Mouse (Mus musculus) heart, postnatal 25 days (tissue): ENCODE measurements at regions not wholly inside any gene's neighbourhood (a gene's known extent, or its start where the extent isn't known, plus 50 kb on each side); places are given as distances from the start of the nearest gene placed in this dataset.

ENCODE experiments used
- DNase-seq: peaks from one replicate; pipeline ENCODE4 v3.0.0; 2022; ENCODE audit warnings: low spot score
- intact Hi-C: fragments of 180-260 bp; cut with DNase I; formaldehyde crosslinking; loops from one replicate; pipeline ENCODE4 v1.15.1; 2025

DNA sequence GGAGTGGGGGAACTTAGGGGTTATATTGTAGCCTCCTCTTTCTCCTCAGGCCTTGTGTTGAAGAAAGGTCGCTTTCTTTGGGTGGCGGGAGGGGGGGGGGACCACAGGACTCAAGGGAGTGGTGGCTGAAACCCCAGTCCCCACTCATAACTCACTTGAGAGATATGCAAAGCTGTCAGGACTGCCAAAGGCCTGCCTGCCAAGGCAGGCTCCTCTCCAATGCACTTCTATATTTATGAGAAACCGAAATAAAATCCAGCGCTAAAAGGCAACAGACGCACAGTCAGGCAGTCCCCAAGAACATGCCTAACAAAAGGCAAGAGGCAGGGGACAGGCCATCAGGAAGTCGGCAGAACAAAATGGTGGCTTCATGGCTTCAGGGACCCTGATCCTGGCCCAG is 97.4 kb upstream of the Tnp1 start:
- intact Hi-C loops = loop anchor here (5.0 kb wide), 1 partner anchor 176 kb away; no protein-coding TSS in a partner anchor
- no peak for DNase-seq

DNA sequence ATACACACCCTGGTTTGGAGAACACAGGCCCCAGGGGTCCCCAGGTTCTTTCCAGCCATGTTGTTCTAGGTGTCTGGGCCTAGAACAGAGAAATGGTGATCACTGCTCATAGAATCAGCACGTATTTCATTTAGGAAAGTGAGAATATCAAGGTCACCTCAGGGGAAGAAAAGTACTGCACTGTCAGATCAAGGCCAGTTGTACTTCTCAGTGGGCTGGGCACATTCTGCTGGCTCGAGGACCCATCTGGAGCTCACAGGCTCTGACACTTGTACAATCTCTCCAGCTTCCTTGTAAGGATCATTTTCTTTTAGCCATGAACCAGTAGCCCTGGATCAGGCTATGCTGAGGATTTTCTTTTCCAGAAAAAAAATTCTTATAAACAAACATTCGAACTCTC is 97.0 kb upstream of the Tnp1 start:
- no peak for DNase-seq
- intact Hi-C loops = loop anchor here (5.0 kb wide), 1 partner anchor 175 kb away; no protein-coding TSS in a partner anchor

DNA sequence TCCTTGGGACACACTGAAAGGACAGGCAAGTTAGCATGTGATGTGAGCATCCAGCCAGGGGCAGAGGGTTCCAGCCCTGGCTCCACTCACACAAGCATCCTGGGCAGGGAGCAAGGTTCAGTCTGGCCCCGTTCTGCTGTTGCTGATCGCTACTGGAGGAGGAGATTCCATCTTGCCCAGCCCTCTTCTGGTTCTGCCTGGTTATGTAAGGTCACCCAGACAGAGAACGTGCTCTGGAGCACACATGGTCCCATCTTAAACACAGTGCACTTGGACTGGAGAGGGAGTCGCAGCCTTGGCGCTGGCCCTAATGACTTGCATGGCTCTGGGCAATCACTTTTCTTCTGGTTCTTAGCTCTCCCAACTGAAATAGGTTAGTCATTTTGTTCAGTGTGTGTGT is 96.2 kb upstream of the Tnp1 start:
- DNase-seq = no peak
- intact Hi-C loops = loop anchor here (5.0 kb wide), 1 partner anchor 175 kb away; no protein-coding TSS in a partner anchor

DNA sequence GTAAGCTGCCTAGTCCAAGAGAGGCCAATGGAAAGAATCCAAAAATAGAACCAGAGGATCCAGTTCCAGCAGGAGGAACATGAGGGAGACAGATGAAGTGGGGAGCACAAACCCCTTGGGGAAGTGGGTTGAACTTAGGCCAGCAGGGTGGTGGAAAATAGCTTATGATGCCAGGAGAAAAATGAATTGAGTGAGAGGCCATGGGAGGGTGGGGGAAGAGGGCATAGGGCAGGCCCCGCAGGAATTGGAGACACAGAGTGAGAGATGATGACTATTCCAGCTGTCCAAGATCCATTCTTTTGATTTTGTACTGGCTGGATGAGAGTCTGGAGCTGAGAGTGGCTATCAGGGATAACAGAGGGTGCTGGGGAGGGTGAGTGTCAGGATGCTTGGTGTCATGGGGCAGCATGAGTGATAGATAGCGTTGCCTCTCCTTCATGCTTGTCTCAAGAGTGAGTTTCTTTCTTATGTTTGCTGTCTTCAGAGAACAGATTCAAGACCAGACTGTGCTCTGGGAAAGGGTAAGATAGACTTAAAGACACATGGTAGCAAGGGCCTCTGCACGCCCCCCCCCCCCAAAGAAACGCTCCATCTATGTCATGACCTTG is 90.3 kb upstream of the Tnp1 start:
- intact Hi-C loops = loop anchor here (2.0 kb wide), 1 partner anchor 229 kb away; no protein-coding TSS in a partner anchor
- DNase-seq = no peak

DNA sequence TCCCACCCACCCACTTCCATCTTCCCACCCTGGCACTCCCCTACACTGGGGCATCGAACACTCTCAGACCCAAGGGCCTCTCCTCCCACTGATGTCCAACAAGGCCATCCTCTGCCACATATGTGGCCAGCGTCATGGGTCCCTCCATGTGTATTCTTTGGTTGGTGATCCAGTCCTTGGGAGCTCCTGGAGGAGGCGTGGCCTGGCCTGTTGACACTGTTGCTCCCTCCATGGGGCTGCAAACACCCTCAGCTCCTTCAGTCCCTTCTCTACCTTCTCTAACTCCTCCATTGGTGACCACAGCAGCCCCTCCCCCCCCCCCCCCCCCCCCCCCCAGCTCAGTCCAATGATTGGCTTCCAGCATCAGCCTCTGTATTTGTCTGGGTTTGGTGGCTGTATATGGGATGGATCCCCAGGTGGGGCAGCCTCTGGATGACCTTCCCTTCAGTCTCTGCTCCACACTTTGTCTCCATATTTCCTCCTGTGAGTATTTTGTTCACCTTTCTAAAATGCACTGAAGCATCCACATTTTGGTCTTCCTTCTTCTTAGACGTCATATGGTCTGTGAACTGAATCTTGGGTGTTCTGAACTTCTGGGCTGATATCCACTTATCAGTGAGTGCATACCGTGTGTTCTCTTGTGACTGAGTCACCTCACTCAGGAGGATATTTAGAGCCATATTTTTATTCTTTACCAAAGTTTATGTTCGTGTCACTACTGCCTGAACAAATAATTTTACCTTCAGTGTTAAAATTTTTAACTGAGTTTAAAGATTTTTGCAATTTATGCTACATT is 82.1 kb upstream of the Tnp1 start:
- DNase-seq = no peak
- intact Hi-C loops = no loop called here

DNA sequence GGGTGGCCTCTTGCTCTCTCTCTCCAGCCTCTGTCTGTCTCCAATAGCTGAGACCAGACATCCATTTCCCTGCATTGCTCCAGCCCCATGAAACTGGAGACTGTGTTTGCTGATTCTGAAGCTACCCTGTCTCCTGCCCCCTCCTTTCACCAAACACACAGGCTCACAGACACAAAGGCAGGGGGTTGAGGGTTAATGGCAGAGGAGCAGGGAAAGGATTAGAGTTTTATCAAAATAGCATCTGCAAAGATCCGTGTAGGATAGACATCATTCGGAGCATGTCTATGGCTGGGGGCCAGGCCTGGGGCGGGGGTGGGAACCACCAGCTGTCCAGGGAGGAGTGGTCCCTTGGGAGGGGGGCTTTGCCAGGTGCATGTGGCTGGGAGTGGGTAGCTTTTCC is 73.9 kb upstream of the Tnp1 start:
- no peak for DNase-seq
- intact Hi-C loops = no loop called here

DNA sequence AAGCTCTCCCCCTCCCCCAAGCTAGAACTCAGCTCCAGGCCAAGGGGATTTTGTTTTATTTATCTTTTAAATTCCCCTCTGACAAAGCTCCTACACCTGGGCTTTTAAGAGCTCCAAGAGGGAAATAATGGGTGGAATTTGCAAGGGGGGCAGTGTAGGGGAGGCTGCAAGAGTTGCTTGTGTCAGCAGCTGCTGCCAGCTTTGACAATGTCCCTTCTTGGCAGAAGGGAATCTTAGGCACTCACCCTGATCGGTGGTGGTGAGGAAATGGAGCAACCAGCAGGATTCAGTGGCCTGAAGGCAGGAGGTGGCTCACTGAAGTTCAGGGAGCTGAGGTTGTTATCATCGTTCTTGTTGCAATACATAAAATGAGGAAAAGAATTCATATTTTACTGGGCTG is 72.8 kb upstream of the Tnp1 start:
- intact Hi-C loops = no loop called here
- DNase-seq = no peak

DNA sequence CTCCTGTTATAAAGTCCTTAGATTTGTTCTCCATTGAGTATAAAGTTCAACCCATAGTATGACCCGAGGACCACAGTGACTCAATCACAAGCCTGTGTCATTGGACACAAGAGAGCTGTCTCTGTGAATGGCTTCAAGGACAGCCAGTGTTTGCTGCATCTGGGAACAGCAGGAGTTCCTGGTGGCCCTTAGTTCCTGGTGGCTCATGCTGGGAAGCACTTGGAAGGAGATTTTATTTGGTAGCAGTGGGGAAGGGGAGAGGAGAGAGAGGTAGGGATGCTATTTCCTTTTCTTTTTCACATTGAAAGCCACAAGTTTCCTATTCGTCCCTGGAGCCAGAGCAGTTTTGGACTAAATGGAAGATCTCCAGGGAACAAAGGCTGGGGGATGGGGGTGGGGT is 69.2 kb upstream of the Tnp1 start:
- no peak for DNase-seq
- intact Hi-C loops = no loop called here

DNA sequence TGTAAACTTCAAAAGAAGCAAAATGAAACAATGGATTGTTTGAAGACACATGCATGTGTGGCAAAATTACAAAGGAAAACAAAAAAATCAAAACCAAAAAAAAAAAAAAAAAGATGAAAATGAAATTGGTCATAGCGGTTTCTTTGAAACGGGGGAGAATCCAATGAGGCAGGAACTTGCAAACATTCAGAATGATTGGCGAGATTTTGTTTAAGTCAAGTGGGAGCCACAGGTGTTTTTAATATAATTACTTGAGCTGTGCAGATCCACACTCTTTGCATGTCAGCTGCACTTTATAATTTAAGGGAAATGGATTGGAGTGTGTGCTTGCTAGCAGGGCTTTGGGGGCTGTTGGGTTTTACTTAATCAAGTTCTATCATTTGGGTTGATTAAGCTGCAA is 67.7 kb upstream of the Tnp1 start:
- intact Hi-C loops = no loop called here
- no peak for DNase-seq

DNA sequence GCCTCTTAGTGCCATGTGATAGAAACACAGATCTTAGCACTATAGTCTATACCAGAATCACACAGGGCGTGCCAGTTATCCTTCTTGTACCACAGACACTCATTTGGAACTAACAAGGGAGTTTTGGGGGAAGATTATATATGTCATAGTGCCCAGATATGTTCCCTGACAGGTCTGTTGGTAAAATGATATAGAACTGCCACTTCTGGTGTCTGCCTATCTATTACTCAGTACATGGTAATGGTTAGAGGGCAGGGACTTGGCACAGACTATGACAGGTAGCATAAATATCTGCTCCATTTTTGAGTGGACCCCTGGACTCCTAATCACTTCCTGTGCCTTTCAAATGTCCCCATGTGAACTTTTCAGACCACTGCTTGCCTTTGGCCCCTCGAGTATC is 63.8 kb upstream of the Tnp1 start:
- intact Hi-C loops = no loop called here
- no peak for DNase-seq

DNA sequence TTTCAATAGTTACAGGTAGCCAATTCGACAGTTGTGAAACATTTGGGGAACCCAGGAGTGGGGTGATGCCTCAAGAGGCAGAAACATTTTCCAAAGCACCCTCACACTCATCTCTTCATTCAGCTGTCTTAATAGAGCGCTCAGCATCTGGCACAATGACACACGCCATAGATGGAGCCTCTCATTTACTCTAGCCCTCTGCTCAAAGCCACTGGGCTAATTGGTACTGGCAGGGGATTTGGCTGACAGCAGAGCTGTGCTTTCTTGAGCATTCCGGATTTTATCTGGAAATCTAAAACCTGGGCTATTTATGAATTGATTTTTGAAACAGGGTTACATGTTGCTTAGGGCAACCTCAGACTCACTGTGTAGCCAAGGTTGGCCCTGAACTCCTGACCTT is 61.4 kb upstream of the Tnp1 start:
- intact Hi-C loops = no loop called here
- DNase-seq = no peak

DNA sequence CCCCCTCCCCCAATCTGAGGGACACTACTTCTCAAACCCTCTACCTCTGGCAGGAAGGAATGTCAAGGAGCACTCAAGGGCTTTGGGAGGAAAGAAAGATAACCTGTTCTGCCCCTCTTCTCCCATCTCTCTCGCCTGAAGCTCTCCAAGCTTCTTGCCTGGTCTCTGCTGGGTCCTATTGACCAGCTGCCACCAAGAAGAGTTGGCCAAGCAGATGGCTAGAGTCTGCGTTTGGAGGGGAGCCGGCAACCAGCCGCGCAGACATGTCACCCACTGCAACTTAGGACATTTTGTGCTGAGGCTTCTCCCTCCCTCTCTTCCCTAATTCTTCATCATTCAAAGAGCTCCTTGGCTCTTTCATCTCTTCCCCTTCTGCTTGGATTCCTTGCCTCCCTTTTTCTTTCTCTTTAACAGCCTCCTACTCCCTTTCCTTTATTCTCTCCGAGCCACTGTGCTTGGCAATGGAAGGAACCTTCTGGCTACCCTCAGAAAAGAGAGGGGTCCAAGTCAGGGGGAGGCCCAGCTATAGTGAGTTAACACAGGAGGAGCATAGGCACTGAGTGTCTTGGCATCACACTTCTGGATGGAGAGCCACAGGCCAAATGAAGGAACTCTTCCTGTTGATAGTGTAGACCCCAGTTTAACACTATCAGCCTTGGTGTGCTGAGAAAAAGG is 60.1 kb upstream of the Tnp1 start:
- intact Hi-C loops = no loop called here
- DNase-seq = no peak

DNA sequence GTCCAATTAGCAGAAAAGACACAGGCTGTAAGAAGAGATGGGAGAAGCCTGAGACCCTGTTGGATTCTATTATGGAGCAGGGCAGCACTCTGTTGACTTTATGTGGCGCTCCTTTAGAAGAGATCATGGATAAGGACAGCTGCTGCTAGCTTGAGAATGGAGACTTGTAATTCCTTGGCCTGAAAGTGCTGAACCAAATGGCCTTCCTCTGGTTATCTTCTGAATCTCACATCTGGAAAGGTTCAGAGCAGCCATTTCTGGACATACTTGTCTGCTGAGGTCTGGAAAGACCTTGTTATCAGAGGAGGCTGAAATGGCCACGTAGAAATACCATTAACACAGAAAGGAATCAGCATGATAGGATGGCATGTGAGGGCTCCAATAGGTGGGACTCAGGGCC is 59.5 kb upstream of the Tnp1 start:
- intact Hi-C loops = no loop called here

DNA sequence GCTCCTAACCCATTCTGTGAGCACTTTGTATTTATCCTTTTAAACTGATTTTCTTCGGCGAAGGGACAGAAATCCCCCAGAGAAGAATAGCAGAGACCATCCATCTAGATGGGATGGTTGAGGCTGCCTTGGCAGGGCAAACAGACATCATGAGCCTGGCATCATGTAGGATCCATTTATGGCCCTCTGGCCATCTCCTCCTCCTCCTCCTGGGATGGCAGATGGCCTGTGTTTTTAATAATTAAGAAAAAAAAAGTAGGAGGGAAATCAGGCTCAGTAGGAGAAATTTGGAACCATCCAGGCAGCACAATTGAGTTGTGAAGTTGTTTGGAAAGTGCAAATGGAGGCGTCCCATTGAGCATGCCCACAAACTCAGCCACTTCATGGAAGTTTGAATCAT is 58.8 kb upstream of the Tnp1 start:
- no peak for DNase-seq
- intact Hi-C loops = loop anchor here (5.0 kb wide), 1 partner anchor 113 kb away; no protein-coding TSS in a partner anchor

More for the DNA sequence above, 59.5 kb upstream of the Tnp1 start:
- DNase-seq = no peak

DNA sequence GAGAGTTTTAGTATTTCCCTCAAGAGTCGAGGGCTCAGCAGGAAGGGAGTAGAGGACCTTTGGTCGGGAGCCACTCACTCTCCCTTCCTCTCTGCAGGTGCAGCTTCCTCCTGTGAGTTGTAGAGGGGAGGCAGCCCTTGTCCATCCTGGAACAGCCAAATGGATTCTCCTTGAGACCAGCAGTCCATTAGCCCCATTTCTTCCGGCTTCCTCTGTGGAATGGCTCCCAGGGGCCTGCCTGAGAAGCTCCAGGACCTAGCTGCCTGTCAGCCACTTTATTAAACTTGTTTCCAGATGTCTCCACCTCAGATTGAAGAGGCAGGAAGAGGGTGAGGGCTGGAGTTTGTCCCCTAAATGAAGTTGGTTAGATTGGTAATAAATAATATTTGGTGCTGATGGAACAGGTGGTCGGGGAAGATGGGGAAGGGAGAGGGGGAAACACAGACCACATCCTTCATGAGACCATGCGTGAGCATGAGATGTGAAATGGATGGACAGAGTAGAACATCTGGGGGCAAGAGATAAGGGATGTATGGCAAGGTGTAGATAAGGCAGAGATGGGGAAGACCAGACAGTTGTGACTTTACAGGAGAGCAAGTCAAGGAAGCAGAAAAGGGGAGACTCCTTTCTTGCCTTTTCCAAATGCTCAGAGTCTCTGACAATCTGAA is 56.7 kb upstream of the Tnp1 start:
- intact Hi-C loops = loop anchor here (2.0 to 5.0 kb wide), 2 partner anchors 115 to 196 kb away; no protein-coding TSS in a partner anchor
- DNase-seq = no peak

DNA sequence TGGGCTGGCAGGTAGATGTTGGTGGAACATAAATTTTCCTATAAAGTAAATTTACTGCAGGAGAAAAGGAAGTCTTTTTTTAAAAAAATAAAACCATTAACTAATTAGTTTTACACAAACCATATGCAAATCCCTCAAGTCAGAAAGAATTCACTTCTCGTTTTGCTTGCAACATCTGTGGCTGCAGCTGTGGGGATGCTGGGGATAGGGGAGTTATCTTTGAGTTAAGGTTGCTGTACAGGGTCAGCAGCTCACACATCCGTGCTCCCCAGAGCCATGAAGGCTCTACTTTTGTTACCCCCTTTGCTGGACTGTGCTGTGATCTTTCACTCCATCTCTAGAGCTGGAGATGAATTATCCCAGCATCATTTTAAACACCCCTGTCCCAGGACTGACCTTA is 54.4 kb upstream of the Tnp1 start:
- intact Hi-C loops = loop anchor here (5.0 kb wide), 1 partner anchor 117 kb away; no protein-coding TSS in a partner anchor
- DNase-seq = no peak
